Mouse (Mus musculus): Measurements from ENCODE around the gene Aldh1b1.

Gene Aldh1b1

GRCm38 (mm10) chr4:45786674-45787073 is 12.1 kb upstream of the Aldh1b1 start:
- DNase-seq, result no peak

DNA sequence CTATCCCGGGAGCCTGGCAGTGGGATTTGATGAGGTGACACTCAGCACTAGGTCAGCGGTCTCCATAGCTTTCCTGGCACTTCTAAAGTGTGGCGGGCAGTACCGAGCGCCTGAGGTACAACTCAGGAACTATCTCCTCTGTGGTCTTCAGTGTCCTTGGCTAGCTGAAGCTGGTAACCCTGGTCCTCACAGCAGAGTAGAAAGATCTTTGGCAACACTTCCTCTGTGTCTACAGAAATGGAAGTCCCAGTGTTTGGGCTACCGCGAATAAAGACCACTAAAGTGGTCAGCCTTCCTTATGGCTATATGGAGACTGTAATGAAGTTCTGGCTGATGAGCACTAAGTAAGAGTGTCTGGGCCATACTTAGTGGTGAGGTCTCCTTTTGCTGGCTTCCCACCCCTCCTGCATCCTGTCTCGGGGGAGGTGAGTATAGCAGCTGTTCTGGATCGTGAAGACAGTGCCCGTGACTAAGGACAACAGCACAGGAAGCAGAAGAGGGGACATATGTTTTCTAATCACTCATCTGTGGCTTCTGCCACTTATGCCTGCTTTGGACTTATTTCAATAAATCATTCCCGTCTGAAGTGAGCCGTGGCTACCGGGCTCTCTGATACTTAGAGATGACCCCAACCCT is 10.3 kb upstream of the Aldh1b1 start:
- DNase-seq, result no peak

- no peak for DNase-seq
These were observed 9.4 kb upstream of the Aldh1b1 start for GRCm38 (mm10) chr4:45789263-45789958.

DNA sequence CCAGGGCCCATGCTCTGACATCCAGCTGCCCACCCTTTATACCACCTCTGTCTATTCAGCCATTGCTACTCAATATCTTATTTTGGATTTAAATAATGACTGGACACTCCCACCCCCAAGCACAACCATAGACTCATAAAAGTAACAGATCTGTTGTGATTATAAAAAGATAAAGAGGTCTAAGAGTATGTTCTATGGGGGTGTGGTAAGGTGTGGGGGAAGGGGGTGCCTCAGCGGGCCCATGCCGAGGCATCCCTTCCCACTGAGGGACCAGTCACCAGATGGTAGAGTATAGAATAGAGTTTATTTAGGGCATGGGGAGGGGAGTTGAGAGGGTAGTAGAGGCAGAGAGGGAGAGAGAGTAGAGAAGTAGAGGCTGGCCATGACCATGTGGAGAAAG is 8.8 kb upstream of the Aldh1b1 start:
- DNase-seq, result no peak

GRCm38 (mm10) chr4:45795191-45795811 is 3.5 kb upstream of the Aldh1b1 start:
- peak in 1 of 2 experiments; percentile 10 for DNase-seq

GRCm38 (mm10) chr4:45796760-45797159 is 2.1 kb upstream of the Aldh1b1 start:
- no peak for DNase-seq

DNA sequence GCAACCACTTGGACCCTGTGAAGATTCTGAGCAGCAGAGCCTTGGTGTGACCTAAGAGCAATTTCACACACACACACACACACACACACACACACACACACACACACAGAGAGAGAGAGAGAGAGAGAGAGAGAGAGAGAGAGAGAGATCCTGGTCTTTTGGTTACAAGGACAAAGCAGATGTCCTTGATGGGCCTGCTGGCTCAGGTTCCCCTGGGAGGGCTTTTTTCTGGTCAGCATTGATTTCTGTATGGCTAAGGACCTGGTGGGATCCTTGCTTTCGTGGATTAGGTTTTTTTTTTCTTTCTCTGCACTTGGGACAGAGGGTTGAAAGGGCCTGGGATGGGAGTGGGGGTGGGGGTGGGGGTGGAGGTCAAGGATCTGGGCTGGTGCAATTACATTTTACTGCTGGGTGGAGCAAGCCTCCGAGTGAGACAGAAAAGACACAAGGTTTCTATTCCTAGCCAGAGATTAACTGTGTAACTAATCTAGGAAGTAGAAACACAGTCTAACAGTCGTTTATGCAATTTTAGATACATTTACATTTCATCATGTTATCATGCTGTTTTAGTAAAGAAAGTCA is 1.2 kb downstream of the Aldh1b1 start:
- DNase-seq, result no peak

DNA sequence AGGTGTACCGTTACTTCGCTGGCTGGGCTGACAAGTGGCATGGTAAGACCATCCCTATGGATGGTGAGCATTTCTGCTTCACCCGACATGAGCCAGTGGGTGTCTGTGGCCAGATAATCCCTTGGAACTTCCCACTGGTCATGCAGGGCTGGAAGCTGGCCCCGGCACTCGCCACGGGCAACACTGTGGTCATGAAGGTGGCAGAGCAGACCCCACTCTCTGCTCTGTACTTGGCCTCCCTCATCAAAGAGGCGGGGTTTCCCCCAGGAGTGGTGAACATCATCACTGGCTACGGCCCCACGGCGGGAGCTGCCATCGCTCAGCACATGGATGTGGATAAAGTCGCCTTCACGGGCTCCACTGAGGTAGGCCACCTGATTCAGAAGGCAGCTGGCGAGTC is 4.1 kb downstream of the Aldh1b1 start:
- DNase-seq, result no peak

GRCm38 (mm10) chr4:45808034-45808433 is 9.2 kb downstream of the Aldh1b1 start:
- DNase-seq, result no peak

GRCm38 (mm10) chr4:45811250-45811649 is 12.4 kb downstream of the Aldh1b1 start:
- no peak for DNase-seq

DNA sequence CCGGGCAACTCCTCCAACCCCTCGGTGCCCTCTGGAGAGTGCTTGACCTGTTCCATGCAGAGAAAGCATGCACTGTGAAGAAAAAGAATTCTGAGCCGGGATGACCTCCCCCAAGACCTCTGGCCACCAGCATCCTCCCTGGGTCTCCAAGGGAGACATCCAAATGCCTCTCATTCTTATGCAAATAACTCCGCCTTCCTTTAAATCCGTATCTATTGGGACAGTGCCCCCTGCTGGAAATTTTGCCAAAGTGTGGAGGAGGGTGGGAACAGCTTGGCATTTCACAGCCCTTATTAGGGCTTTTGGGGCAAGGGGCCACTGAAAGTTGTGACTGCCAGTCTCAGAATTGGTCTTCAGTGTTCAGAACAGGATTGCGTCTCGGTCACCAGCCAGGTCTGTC is 16.7 kb downstream of the Aldh1b1 start:
- peak; percentile 18 to 40 for DNase-seq

GRCm38 (mm10) chr4:45818814-45819207 is 20.0 kb downstream of the Aldh1b1 start:
- no peak for DNase-seq

GRCm38 (mm10) chr4:45819208-45819931 is 20.5 kb downstream of the Aldh1b1 start:
- no peak for DNase-seq

DNA sequence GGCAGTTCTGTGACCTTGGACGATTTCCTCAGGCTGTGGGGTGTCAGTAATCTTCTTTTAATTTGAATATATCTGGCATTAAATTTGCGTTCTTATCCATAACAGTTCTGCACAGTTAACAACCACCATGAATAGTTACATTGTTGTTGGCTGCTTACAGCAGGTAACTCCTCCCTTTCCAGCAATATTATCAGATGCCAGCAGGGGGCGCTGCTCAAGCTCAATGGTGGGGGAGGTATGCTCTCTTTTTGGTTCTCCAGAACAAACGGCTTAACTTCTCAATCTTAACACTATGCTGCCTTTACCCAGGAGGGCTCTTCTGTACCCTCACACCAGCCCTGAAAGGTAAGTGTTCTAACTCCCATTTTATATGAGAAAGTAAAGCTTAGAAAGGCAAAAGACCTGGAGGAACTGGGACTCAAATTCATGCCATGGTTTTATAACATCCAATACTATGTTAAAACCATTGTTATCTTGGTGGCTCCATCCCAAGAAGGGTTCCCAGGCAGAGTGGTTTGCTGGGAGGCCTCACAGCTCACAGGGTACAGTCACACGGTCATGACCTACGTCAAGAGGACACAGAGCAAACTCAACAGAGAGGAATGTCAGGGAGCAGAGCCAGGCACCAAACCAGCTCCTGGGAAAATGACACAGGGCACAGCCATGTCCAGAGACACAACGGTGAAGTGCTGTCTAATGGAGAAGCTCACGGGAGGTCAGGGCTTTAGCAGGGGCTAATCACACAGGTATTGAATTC is 21.4 kb downstream of the Aldh1b1 start:
- peak in 1 of 2 experiments; percentile 55 for DNase-seq

GRCm38 (mm10) chr4:45821995-45822394 is 23.2 kb downstream of the Aldh1b1 start:
- DNase-seq, result no peak

DNA sequence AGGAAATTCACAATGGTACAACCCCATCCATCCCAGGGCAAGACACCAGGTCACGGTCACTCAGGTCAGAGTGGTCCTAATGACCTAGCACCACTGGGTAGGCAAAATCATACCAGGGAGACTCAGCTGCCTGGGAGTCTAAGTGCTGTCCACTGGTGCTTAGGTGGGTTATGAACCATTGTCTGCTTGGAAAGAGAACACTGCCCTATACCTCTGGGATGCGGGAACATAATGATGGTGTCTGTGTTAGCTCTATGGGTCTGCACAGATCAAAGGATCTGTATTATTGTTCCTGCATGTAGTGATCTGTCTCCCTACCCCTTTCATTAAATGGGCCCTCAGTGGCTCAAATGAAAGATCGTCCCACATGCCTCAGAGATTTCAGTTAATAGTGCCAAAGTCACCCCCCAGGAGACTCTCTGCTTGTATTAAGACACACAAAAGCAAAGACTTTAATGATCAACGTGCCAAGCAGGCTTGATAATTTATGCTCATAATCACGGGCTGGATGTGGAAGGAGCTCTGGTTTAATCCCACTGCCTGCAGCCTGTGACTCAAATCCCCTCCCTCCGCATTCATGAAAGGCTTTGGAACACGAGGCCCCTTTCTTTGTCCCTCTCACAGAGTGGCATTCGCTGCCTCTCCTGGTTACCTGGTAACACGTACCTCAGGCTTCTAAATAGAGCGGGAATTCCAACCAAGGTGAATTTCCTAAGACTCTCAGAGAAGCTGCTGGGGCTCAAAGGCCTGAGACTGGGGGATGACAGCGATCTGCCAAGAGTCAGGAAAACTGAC is 24.2 kb downstream of the Aldh1b1 start:
- no peak for DNase-seq

GRCm38 (mm10) chr4:45824049-45824760 is 25.4 kb downstream of the Aldh1b1 start:
- no peak for DNase-seq

DNA sequence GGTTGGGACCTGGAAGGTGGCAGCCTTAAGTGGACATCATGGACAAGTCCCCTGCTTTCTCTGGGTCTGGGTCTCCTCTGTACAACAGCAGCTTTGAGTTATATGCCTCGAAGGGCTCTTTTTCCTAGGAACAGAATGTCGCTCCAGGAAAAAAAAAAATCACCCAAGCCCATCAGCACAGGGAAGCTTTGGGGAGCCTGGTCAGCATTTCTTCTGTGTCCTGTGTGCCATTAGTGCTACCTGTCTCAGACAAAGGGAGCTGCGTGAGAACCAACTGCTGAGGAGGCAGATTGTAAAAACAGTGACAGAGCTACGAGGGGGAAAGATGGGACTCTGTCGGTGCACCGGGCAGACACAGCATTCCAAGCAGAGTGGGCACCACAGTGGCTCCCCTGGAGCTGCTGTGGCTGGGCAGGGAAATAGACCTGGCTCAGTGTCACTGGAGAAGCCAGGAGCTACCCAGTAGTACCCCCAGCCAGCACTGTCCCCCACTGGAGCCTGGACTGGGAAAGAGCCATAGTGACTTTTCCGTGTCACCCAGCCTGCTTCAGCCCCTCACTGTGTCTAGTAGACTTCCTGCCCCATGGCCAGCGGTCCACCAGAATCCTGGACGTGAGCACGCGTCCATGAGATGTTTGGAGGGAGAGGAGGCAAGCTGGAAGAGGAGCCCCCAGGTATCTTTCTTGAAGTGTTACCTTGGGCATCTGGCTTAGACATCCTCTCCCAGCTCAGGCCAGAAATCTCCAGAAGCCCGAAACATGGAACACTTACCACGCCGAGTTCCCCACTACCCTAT is 26.1 kb downstream of the Aldh1b1 start:
- no peak for DNase-seq

DNA sequence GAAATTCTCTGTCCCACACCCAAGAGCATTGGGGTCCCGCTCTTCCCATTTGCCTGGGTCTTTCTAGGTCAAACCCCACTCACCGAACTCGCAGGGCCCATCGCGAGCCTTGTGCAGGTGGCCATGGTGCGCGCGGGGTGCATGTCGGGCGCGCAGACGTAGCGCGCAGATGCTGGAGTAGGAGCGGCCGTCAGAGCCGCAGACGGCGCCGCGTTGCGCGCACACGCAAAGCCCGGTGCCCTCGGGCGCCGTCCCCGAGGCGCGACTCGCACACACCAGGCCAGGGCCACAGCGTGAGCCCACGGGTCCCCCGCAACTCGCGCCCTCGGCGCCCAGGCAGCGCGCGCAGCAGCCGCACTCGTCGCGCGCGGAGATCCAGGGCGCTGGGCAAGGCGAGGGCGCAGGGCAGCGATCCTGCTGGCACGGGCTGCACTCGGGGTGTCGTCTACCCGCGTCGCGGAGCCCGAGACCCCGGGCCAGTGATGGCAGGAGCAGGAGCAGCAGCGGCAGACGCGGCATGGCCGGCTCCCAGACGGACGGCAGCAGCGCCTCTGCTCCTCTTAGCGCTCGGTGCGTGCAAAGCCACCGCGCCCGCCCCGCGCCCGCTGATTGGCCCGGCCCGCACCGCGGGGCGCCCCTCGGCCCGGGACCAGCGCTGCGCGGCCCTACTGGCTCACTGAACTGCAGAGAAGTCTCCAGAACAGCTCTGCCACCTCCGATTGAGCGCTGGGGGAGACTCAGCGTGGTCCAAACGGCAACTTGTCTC is 27.6 kb downstream of the Aldh1b1 start, which contains the start of gene Igfbpl1:
Gene Igfbpl1, minus strand, starts transcription at position 649 of the 766 bp plus-strand sequence.
- no peak for DNase-seq

Data from kidney, adult 8-10 months (tissue).